Mouse (Mus musculus): ENCODE results near the gene Ube2h. TPM values are rescaled to one million over a fixed set of nuclear protein-coding genes. Genes with fewer than 3 reads are reported as not detected.

Gene Ube2h
- polyA plus RNA-seq, 1 experiment = 35.1 TPM

DNA sequence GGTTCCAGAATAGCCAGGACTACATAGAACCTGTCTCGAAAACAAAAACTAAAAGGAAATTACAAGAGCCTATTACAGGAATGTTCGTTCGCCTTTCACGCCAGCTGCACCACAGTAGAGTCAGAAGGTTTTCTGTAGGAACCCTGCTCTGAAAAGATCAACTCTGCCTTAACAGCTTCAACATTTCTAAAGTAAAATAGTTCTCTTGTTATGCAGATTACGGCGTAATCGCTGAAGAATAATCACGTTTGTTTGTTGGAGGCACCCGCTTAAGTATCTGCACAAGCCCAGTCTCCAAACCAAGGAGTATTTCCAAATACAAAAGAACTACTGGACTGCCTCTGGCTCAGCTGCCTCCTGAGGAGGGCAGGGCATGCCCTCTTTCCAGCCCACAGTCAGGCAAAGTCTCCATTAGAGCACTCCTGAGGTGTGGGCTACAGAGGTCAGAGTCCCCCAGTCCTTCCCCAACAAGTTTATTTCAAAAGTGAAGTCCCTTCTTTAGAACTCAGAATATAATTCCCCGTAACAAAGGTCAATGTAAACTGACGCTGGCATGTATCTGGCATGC, 31.9 kb downstream of the Ube2h start:
- Histone ChIP-seq H3K4me1 (ENCODE audit: control insufficient read depth, insufficient read depth, low read length) (peaks cover 2% of the 10 kb centered on the region; the same call in 1 of the 2 replicates), H3K27ac (ENCODE audit: control insufficient read depth, insufficient read depth, low read depth, low read length, poor library complexity) (no peak overlapping the region), H3K4me3 (replicated peaks; ENCODE audit: control insufficient read depth, low read depth, low read length) (no peak overlapping the region)
- 91% methylated on average over 11 of the region's 11 CpGs for WGBS
- TF ChIP-seq CTCF (IDR thresholded peaks at IDR 0.05; ENCODE audit: control insufficient read depth, insufficient read depth, low read length) (no peak), POLR2A (IDR thresholded peaks at IDR 0.05; ENCODE audit: borderline replicate concordance, control insufficient read depth, low read depth, low read length) (no peak)

DNA sequence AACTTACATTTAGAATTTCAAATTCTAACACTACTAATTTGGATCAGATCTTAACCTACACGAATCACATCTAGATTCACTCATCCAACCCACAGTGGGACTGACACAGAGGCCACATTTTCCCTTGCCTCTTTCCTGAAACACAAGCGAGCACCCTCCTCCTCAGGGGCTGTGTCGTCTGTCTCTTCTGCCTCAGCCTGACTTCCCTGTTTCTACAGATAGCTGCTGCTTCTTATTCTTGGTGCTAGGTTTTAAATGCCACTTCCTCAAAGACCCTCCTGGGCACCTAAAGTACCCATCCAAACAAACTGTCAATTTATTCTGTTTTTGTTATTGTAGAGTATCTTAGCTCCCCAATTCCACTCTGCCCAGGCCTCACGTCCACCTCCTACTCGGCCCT, 34.5 kb downstream of the Ube2h start:
- H3K4me1 ChIP-seq (ENCODE audit: control insufficient read depth, insufficient read depth, low read length) = no peaks in the 10 kb centered on the region
- no peak overlapping the region for H3K27ac ChIP-seq (ENCODE audit: control insufficient read depth, insufficient read depth, low read depth, low read length, poor library complexity)
- WGBS = 48% methylated on average over 5 of the region's 5 CpGs
- no peak overlapping the region for H3K4me3 ChIP-seq (replicated peaks; ENCODE audit: control insufficient read depth, low read depth, low read length)
- TF ChIP-seq POLR2A (IDR thresholded peaks at IDR 0.05; ENCODE audit: borderline replicate concordance, control insufficient read depth, low read depth, low read length) (no peak), CTCF (IDR thresholded peaks at IDR 0.05; ENCODE audit: control insufficient read depth, insufficient read depth, low read length) (no peak)

DNA sequence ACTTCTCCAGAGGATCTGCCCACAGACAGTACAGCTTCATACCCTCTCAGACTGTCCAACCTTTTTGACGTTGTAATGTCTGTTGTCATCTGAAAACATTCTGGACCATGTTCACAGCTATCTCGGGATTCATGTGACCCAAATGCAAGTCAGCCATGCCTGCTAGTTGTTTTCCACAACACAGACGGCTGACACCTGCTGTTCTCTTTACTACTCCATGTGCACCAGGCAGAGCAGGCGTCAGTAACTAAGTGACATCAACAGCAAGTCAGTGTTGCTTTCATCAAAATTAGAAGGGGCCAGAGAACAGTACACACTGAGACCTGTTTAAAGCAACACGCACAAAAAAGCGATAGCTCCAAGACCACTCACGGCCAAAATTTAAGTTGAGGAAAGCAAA, 36.9 kb downstream of the Ube2h start:
- TF ChIP-seq CTCF (IDR thresholded peaks at IDR 0.05; ENCODE audit: control insufficient read depth, insufficient read depth, low read length) (no peak), POLR2A (IDR thresholded peaks at IDR 0.05; ENCODE audit: borderline replicate concordance, control insufficient read depth, low read depth, low read length) (no peak)
- 92% methylated on average over 7 of the region's 7 CpGs for WGBS
- Histone ChIP-seq H3K27ac (ENCODE audit: control insufficient read depth, insufficient read depth, low read depth, low read length, poor library complexity) (no peak overlapping the region), H3K4me1 (ENCODE audit: control insufficient read depth, insufficient read depth, low read length) (no peaks in the 10 kb centered on the region), H3K4me3 (replicated peaks; ENCODE audit: control insufficient read depth, low read depth, low read length) (no peak overlapping the region)

DNA sequence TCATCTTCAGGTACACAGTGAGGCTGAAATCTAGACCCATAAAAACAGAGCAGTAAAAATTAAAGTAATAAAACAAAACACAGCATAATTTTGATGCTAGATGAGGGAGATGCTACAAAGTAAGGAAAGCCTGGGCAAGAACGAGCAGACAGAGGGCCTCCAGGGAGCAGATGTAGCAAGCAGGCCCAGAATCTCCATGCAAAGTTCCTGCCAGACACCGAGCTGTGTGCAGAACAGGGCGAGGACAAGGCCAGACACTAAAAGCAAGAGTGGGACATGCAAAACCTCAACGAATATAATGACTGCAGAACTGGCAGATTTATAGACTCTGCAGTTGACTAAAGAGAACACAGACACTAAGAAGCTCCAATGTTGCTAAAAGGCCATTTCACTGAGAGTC, 38.9 kb downstream of the Ube2h start:
- Histone ChIP-seq H3K27ac (ENCODE audit: control insufficient read depth, insufficient read depth, low read depth, low read length, poor library complexity) (no peak overlapping the region), H3K4me3 (replicated peaks; ENCODE audit: control insufficient read depth, low read depth, low read length) (no peak overlapping the region), H3K4me1 (ENCODE audit: control insufficient read depth, insufficient read depth, low read length) (no peaks in the 10 kb centered on the region)
- 80% methylated on average over 4 of the region's 4 CpGs for WGBS
- TF ChIP-seq POLR2A (IDR thresholded peaks at IDR 0.05; ENCODE audit: borderline replicate concordance, control insufficient read depth, low read depth, low read length) (no peak), CTCF (IDR thresholded peaks at IDR 0.05; ENCODE audit: control insufficient read depth, insufficient read depth, low read length) (no peak)

DNA sequence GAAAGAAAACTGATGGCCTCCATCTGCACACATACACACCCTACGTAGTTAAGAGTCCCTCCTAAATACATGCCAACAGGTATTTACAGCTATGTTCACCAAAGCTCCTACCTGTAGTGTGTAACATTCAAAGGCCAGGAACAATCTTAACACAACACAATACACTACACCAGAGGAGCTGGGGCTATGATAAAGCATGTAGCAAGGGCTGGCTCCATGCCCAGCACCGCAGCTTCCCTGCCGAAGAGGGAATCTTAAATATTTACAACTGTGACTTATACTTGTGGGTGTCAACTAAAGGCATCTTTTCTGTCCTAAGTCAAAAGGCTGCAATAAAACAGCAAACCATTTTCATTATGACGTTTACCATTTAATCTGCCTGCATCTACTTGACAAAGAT, 41.3 kb downstream of the Ube2h start:
- no peak overlapping the region for H3K27ac ChIP-seq (ENCODE audit: control insufficient read depth, insufficient read depth, low read depth, low read length, poor library complexity)
- WGBS = 64% methylated on average over 4 of the region's 4 CpGs
- no peaks in the 10 kb centered on the region; the same call in 1 of the 2 replicates for H3K4me1 ChIP-seq (ENCODE audit: control insufficient read depth, insufficient read depth, low read length)
- no peak overlapping the region for H3K4me3 ChIP-seq (replicated peaks; ENCODE audit: control insufficient read depth, low read depth, low read length)
- TF ChIP-seq POLR2A (IDR thresholded peaks at IDR 0.05; ENCODE audit: borderline replicate concordance, control insufficient read depth, low read depth, low read length) = no peak

DNA sequence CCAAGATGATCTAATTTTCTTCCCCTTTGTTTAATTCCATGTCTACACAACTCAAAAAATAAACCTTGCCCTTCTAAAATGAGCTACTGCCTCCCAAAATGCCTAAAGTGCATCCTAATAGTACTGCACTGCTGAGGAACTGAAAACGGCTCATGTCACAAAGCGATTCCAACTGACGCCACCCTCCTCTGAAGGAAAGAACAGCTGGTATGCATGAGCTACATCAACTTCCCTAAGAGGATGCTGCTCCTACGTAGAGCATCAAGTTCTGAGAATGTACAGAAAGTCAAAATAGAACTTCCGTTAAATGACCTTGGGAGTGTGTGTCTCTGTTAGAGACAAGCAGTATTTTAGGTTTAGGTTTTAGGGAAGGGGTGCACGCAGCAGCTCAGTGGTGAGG, 45.1 kb downstream of the Ube2h start:
- H3K4me3 ChIP-seq (replicated peaks; ENCODE audit: control insufficient read depth, low read depth, low read length) = no peak overlapping the region
- WGBS = 86% methylated on average over 6 of the region's 6 CpGs
- TF ChIP-seq POLR2A (IDR thresholded peaks at IDR 0.05; ENCODE audit: borderline replicate concordance, control insufficient read depth, low read depth, low read length) (no peak), CTCF (IDR thresholded peaks at IDR 0.05; ENCODE audit: control insufficient read depth, insufficient read depth, low read length) (no peak)
- H3K27ac ChIP-seq (ENCODE audit: control insufficient read depth, insufficient read depth, low read depth, low read length, poor library complexity) = no peak overlapping the region
- H3K4me1 ChIP-seq (ENCODE audit: control insufficient read depth, insufficient read depth, low read length) = no peaks in the 10 kb centered on the region; the same call in 1 of the 2 replicates

DNA sequence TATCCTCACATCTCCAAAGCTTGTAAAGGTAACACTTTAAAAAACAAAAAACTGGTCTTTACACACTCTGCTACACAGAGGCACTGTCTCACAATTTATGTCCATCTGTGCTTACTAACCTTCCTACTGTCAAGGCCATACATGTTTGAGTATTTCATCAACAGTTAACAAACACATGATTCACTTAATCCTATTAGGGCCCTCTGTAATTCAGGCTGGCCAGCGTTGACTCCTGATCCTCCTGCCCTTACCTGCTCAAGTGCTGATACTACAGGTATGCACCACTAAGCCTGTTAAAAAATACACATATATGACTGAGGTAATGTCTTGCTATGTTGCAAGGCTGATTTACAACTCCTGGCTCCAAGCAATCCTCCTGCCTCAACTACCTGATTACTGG, 46.4 kb downstream of the Ube2h start:
- Histone ChIP-seq H3K27ac (ENCODE audit: control insufficient read depth, insufficient read depth, low read depth, low read length, poor library complexity) (no peak overlapping the region), H3K4me1 (ENCODE audit: control insufficient read depth, insufficient read depth, low read length) (no peaks in the 10 kb centered on the region; the same call in 1 of the 2 replicates), H3K4me3 (replicated peaks; ENCODE audit: control insufficient read depth, low read depth, low read length) (no peak overlapping the region)
- no peak for TF ChIP-seq POLR2A (IDR thresholded peaks at IDR 0.05; ENCODE audit: borderline replicate concordance, control insufficient read depth, low read depth, low read length)
- no peak for TF ChIP-seq CTCF (IDR thresholded peaks at IDR 0.05; ENCODE audit: control insufficient read depth, insufficient read depth, low read length)
- 100% methylated on average over 1 of the region's 1 CpGs for WGBS

DNA sequence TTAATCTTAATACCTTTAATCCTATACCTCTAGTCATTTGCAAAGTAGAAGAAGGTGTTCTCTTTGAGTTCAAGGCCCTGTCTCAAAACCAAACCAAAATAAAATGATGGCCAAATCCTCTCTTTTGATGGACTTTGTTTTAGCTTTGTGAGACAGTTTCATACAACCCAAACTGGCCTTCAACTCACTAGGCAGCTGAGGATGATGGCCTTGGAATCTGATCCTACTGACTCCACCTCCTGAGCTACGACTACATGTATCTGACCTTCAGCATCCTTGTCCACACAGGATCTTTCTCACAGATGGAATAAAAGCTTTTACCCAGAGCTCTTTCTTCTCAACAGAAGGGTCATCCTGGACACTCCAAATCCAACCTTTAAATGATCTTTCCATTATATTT, 48.5 kb downstream of the Ube2h start:
- no peak for TF ChIP-seq POLR2A (IDR thresholded peaks at IDR 0.05; ENCODE audit: borderline replicate concordance, control insufficient read depth, low read depth, low read length)
- no peak for TF ChIP-seq CTCF (IDR thresholded peaks at IDR 0.05; ENCODE audit: control insufficient read depth, insufficient read depth, low read length)
- WGBS = 86% methylated on average over 1 of the region's 1 CpGs
- Histone ChIP-seq H3K4me1 (ENCODE audit: control insufficient read depth, insufficient read depth, low read length) (no peaks in the 10 kb centered on the region; the same call in 1 of the 2 replicates), H3K27ac (ENCODE audit: control insufficient read depth, insufficient read depth, low read depth, low read length, poor library complexity) (no peak overlapping the region), H3K4me3 (replicated peaks; ENCODE audit: control insufficient read depth, low read depth, low read length) (no peak overlapping the region)
